Mouse (Mus musculus): ENCODE results near the gene Ltb4r2. TPM values are rescaled to one million over a fixed set of nuclear protein-coding genes. Genes with fewer than 3 reads are reported as not detected.
"Not testable (repeated sequence)": the region's sequence is repeated elsewhere in the genome, so short reads cannot be mapped to it uniquely, and the experiment has no call there.

Gene Ltb4r2
- polyA plus RNA-seq, 1 experiment from 2014 or later: 0.15 TPM

DNA sequence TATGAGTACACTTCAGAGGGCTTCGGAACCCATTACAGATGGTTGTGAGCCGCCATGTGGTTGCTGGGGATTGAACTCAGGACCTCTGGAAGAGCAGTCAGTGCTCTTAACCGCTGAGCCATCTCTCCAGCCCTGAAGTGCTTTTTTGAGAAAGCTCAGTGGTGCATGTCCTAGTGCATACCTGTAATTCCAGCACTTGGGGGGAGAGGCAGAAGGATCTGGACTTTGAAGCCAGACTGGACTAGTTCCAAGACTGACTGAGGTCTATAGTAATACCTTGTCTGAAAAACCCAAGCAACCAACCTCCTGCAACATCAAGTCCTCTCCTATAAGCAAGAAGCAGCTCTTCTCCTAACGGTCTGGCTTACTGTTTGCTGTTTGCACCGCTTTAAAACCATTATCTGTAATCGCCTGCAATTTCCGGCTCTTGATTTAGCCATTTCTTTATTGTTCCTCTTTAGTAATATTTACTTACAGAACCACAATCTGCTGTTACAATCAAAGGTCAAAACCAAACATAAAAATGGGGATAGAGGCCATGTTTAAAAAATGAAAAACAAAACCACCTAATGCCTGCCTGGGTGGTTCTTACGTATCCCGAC lies 24.0 kb upstream of the Ltb4r2 start:
- no peak for ATAC-seq (replicated peaks; ENCODE audit: insufficient number of reproducible peaks, insufficient read depth, low FRiP score, low read depth)
- Histone ChIP-seq H3K4me1 (replicated peaks) (no peaks in the 10 kb centered on the region), H3K4me2 (no peak overlapping the region), H3K27ac (no peak overlapping the region), H3K27me3 (no peaks in the 10 kb centered on the region), H3K9me3 (replicated peaks) (no peaks in the 10 kb centered on the region), H3K4me3 (no peak overlapping the region), H3K9ac (no peak overlapping the region), H3K36me3 (peaks cover 40% of the 10 kb centered on the region; the same call in 1 of the 2 replicates)
- WGBS: 84% methylated on average over 9 of the region's 9 CpGs

DNA sequence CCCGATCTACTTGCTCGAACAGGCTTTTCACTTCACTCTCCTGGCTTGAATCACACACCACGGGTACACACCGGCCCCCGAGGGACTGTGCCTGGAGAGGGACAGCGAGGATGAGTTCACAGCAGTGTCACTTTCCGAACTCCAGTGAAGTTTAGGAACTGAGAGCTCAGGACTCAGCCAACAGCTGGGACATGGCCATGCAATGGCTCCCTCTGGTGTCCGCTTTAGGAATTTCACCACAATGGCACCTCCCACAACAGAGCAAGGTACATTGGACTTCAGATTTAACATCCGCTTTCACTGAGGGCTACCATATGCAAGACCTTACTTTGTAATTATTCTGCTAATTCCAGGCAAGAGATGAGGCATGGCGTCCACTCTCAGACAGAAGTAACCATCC lies 17.5 kb upstream of the Ltb4r2 start:
- H3K9ac ChIP-seq: peak overlapping the region; percentile 39; the same call in 1 of the 2 replicates
- H3K4me1 ChIP-seq (replicated peaks): peaks cover 30% of the 10 kb centered on the region
- peaks cover 36% of the 10 kb centered on the region; the same call in 1 of the 2 replicates for H3K36me3 ChIP-seq
- ATAC-seq (replicated peaks; ENCODE audit: insufficient number of reproducible peaks, insufficient read depth, low FRiP score, low read depth): 0 out of 2 replicates have a peak, but pooled peaks have one; percentile 50
- H3K4me3 ChIP-seq: 0 out of 2 replicates have a peak overlapping the region, but pooled peaks have one; percentile 7
- H3K27ac ChIP-seq: no peak overlapping the region
- 20% methylated on average over 10 of the region's 10 CpGs for WGBS
- H3K4me2 ChIP-seq: peak overlapping the region; percentile 18
- no peaks in the 10 kb centered on the region for H3K27me3 ChIP-seq
- H3K9me3 ChIP-seq (replicated peaks): no peaks in the 10 kb centered on the region

DNA sequence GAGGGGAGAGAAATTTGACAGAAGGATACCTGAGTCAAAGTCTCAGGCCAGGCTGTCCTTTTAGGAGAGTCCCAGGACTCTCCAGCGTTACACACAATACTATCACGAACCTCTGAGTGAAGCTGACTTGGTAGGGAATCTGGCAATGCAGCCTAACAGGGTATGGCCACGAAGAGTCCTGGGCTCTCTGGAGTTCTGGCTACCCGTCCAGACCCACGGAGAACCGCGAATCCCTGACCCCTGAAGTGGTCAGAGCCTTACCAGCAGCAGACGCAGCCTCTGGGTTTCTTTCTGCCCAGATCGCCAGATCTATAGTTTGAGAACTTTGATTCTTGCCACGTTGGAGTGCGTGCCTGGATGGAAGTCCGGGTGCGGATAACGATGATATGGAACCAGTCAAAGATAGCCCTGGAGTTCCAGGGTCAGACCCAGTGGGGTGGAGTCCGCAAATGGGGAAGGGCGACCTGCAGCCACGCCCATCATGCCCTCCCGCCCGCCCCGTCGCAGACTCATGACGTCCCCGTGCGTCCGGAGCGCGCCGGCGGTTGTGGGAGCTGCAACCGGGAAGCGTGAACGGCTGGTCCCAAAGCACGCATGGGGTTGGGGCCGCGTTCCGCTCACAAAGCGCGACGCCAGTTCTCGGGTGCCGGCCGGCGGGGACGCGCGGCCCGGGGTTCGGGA lies 15.9 kb upstream of the Ltb4r2 start, which contains the start of the genes Dhrs1 and Nop9:
TSS of gene Dhrs1 (minus strand) at position 511 of the 681 bp plus-strand sequence.
TSS of gene Nop9 (plus strand) at position 514 of the 681 bp plus-strand sequence.
- WGBS: 1% methylated on average over 48 of the region's 48 CpGs
- H3K4me1 ChIP-seq (replicated peaks): peaks cover 30% of the 10 kb centered on the region
- H3K4me3 ChIP-seq: peak within 1 kb of the TSS; percentile 94
- no peaks in the 10 kb centered on the region for H3K9me3 ChIP-seq (replicated peaks)
- H3K27me3 ChIP-seq: no peaks in the 10 kb centered on the region
- ATAC-seq (replicated peaks; ENCODE audit: insufficient number of reproducible peaks, insufficient read depth, low FRiP score, low read depth): peak; percentile 82
- H3K4me2 ChIP-seq: peak within 1 kb of the TSS; percentile 92
- H3K36me3 ChIP-seq: peaks cover 33% of the 10 kb centered on the region
- peak within 1 kb of the TSS; percentile 65 for H3K27ac ChIP-seq
- peak within 1 kb of the TSS; percentile 92 for H3K9ac ChIP-seq

DNA sequence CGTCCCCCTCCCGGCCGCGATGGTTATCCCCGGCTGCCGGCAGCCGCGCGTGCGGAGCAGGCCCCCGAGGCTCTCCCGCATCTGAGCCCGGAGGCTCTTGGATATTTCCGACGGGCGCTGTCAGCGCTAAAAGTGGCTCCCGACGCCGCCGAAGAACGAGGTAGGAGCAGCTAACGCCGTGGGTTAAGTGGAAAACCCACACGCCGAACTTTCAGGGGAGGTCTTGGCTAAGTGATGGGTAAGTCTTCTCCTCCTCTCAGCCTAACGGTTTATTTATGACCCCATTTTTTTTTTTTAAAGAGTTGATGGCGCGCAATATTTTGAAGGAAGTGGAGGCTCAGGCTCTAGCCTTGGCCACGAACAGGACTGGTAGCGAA lies 15.4 kb upstream of the Ltb4r2 start:
- H3K9ac ChIP-seq: peak overlapping the region; percentile 92
- H3K4me1 ChIP-seq (replicated peaks): peaks cover 30% of the 10 kb centered on the region
- H3K36me3 ChIP-seq: peaks cover 35% of the 10 kb centered on the region
- no peaks in the 10 kb centered on the region for H3K9me3 ChIP-seq (replicated peaks)
- H3K4me3 ChIP-seq: peak overlapping the region; percentile 94
- H3K27me3 ChIP-seq: no peaks in the 10 kb centered on the region
- ATAC-seq (replicated peaks; ENCODE audit: insufficient number of reproducible peaks, insufficient read depth, low FRiP score, low read depth): no peak
- peak overlapping the region; percentile 92 for H3K4me2 ChIP-seq
- WGBS: under 1% methylated on average over 31 of the region's 31 CpGs
- H3K27ac ChIP-seq: peak overlapping the region; percentile 59

DNA sequence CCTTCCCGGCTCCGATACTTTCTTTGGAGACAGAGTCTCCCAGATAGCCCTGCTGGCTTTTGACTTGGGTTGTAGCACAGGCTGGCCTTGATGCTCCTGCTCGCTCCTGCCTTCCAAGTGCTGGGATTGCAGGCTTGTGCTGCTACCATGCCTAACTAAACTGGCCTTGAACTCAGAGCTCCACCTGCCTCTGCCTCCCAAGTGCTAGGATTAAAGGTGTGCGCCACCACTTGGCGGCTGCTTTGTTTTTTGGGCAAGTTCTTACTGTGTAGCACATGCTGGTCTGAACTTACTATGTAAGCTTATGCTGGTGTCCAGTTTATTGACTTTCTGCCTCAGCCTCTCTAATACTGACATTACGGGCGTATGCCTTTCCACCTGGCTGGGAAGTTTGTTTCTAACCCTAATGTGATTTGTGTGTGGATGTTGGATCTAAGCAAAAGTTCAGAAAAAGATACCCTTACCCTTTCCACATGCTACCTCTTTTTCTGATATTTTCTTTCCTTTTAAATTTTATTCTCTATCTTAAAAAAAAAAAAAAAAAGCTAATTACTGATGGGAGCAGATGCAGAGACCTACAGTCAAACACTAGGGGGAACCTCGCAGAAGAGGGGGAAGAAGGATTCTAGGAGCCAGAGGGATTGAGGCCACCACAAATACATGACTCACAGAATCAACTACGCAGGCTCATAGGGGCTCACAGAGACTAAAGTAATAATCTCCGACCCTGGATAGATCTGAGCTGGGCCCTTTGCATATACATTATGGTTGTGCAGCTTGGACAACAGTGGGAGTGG lies 14.0 kb upstream of the Ltb4r2 start:
- Histone ChIP-seq H3K9ac (no peak overlapping the region), H3K27ac (no peak overlapping the region), H3K9me3 (replicated peaks) (no peaks in the 10 kb centered on the region), H3K4me3 (peak overlapping the region; percentile 94), H3K4me2 (peak overlapping the region; percentile 92; the same call in 1 of the 2 replicates), H3K4me1 (replicated peaks) (peaks cover 30% of the 10 kb centered on the region), H3K36me3 (peaks cover 37% of the 10 kb centered on the region), H3K27me3 (no peaks in the 10 kb centered on the region)
- ATAC-seq (replicated peaks; ENCODE audit: insufficient number of reproducible peaks, insufficient read depth, low FRiP score, low read depth): no peak
- WGBS: 86% methylated on average over 10 of the region's 10 CpGs

DNA sequence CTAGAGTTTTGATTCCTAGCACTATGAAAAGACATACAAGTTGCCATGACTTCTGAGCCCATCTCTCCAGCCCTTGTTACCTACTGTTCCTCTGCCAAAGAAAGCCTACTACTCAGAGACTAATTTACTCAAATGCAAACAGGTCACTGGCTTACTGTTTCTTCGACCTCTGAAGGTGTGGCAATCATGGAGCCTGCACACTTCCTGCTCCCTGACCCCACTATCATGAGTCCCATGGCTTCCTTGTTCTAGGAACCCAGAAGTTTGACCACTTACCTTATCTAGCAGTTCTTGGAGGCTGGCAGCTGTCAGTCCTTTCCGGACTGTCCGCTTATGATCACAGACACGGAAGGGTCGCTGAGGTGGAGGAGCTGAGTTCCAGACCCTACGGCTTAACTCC lies 3.7 kb upstream of the Ltb4r2 start:
- peaks cover 25% of the 10 kb centered on the region for H3K4me1 ChIP-seq (replicated peaks)
- WGBS: 34% methylated on average over 6 of the region's 6 CpGs
- H3K27me3 ChIP-seq: peaks cover 12% of the 10 kb centered on the region
- no peak overlapping the region for H3K4me3 ChIP-seq
- no peaks in the 10 kb centered on the region for H3K9me3 ChIP-seq (replicated peaks)
- no peak overlapping the region for H3K27ac ChIP-seq
- no peak overlapping the region for H3K9ac ChIP-seq
- H3K4me2 ChIP-seq: no peak overlapping the region
- H3K36me3 ChIP-seq: peaks cover 31% of the 10 kb centered on the region
- no peak for ATAC-seq (replicated peaks; ENCODE audit: insufficient number of reproducible peaks, insufficient read depth, low FRiP score, low read depth)

DNA sequence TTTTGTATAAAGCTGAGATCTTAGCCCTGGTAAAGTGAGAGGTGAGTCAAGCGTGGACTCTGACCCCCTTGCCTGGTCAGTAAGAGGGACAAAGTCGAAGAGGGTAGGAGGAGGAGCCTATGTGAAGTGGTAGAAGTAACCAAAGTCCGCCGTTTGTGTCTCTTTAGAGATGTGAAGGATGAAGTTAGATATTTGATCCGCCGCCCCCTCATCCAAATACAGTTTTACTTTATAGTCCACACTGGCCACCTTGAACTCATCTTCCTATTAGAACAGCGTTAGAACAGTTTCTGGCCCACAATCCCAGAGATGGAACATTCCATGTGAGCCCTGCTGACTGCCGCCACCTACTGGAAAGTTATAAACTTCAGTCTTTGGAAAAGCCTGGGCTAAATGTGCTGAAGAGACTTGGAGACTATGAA lies 2.9 kb upstream of the Ltb4r2 start, which contains the start of gene Cideb:
TSS of gene Cideb (minus strand) at position 96 of the 422 bp plus-strand sequence.
- Histone ChIP-seq H3K36me3 (peaks cover 23% of the 10 kb centered on the region), H3K4me1 (replicated peaks) (peaks cover 33% of the 10 kb centered on the region), H3K9ac (no peak within 1 kb of the TSS), H3K9me3 (replicated peaks) (no peaks in the 10 kb centered on the region), H3K4me2 (peak within 1 kb of the TSS; percentile 14; the same call in 1 of the 2 replicates), H3K27me3 (peaks cover 12% of the 10 kb centered on the region), H3K4me3 (no peak within 1 kb of the TSS), H3K27ac (no peak within 1 kb of the TSS)
- no peak for ATAC-seq (replicated peaks; ENCODE audit: insufficient number of reproducible peaks, insufficient read depth, low FRiP score, low read depth)
- 16% methylated on average over 8 of the region's 8 CpGs for WGBS

DNA sequence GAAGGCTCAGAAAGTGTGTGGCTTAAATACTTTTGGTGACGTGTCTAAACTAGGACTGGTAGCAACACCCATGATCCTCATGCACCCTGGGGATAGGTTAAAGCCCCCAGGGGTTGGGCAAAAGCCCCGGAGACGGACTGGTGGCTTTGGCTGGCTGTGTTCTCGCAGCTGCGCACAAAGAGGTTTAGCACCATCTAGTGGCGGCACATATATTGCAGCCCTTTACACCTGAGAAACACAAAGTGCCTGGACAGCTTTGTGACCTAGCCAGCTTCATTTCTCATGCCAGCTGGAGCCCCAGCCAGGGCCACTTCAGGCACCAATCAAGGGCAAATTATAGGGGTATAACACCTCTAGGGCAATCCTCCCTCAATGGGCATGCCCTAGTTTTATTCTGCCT lies 1.1 kb upstream of the Ltb4r2 start:
- peaks cover 36% of the 10 kb centered on the region for H3K4me1 ChIP-seq (replicated peaks)
- 0% methylated on average over 6 of the region's 6 CpGs for WGBS
- H3K4me3 ChIP-seq: peak overlapping the region; percentile 28
- not testable (repeated sequence) for H3K27ac ChIP-seq; ATAC-seq (replicated peaks; ENCODE audit: insufficient number of reproducible peaks, insufficient read depth, low FRiP score, low read depth); H3K9me3 ChIP-seq (replicated peaks); H3K36me3 ChIP-seq
- H3K27me3 ChIP-seq: peaks cover 18% of the 10 kb centered on the region
- peak overlapping the region; percentile 54 for H3K4me2 ChIP-seq
- 0 out of 2 replicates have a peak overlapping the region, but pooled peaks have one; percentile 30 for H3K9ac ChIP-seq

DNA sequence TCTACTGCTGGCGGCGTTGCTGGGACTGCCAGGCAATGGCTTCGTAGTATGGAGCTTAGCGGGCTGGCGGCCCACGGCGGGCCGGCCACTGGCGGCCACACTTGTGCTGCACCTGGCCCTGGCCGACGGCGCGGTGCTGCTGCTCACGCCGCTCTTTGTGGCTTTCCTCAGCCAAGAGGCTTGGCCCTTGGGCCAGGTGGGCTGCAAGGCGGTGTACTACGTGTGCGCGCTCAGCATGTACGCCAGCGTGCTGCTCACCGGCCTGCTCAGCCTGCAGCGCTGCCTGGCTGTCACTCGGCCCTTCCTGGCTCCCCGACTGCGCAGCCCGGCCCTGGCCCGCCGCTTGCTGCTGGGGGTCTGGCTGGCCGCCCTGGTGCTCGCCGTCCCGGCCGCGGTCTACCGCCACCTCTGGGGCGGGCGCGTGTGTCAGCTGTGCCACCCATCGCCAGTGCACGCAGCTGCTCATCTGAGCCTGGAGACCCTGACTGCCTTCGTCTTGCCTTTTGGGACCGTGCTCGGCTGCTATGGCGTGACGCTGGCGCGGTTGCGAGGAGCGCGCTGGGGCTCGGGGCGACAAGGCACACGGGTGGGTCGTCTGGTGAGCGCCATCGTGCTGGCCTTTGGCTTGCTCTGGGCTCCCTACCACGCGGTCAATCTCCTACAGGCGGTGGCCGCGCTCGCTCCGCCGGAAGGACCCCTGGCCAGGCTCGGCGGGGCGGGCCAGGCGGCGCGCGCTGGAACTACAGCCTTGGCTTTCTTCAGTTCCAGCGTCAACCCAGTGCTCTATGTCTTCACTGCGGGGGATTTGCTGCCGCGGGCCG lies 983 bp downstream of the Ltb4r2 start:
- Histone ChIP-seq H3K9me3 (replicated peaks) (no peaks in the 10 kb centered on the region), H3K4me1 (replicated peaks) (peaks cover 37% of the 10 kb centered on the region), H3K27me3 (peaks cover 26% of the 10 kb centered on the region), H3K9ac (peak overlapping the region; percentile 54), H3K36me3 (no peaks in the 10 kb centered on the region), H3K27ac (peak overlapping the region; percentile 44), H3K4me2 (peak overlapping the region; percentile 97), H3K4me3 (peak overlapping the region; percentile 51)
- under 1% methylated on average over 77 of the region's 77 CpGs for WGBS
- ATAC-seq (replicated peaks; ENCODE audit: insufficient number of reproducible peaks, insufficient read depth, low FRiP score, low read depth): peak; percentile 56

DNA sequence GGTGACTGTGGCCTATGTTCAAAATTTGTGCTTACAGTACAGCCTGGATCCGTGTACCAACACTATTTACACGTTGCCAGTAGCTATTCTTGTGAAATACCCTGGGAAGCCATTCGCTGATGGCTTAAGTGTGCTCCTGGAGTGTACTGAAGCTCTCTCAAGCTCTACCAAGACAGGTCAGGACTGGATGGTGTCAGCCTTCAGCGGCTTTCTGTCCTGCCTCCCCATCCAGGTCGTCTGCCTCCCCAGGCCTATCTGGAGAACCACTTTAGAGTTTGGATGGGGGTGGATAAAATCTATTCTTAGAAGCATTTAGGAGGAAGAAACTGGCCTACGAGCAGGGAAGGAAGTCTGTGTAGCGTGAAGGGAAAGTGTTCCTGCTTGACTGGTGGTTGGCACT lies 1.9 kb downstream of the Ltb4r2 start:
- no peak overlapping the region for H3K9ac ChIP-seq
- H3K27me3 ChIP-seq: peaks cover 33% of the 10 kb centered on the region
- peak overlapping the region; percentile 44 for H3K27ac ChIP-seq
- WGBS: 22% methylated on average over 7 of the region's 7 CpGs
- H3K9me3 ChIP-seq (replicated peaks): no peaks in the 10 kb centered on the region
- peaks cover 41% of the 10 kb centered on the region for H3K4me1 ChIP-seq (replicated peaks)
- no peaks in the 10 kb centered on the region for H3K36me3 ChIP-seq
- no peak for ATAC-seq (replicated peaks; ENCODE audit: insufficient number of reproducible peaks, insufficient read depth, low FRiP score, low read depth)
- no peak overlapping the region; the same call in 1 of the 2 replicates for H3K4me3 ChIP-seq
- peak overlapping the region; percentile 97; the same call in 1 of the 2 replicates for H3K4me2 ChIP-seq
